Mouse (Mus musculus): ENCODE results near the gene Mrgpre. TPM values are rescaled to one million over a fixed set of nuclear protein-coding genes. Genes with fewer than 3 reads are reported as not detected.

Gene Mrgpre
- polyA plus RNA-seq, 1 experiment from 2014 or later: 1.9 TPM

GRCm38 (mm10) chr7:143752056-143752455, 32.2 kb downstream of the Mrgpre start:
- Histone ChIP-seq H3K4me3 (ENCODE audit: low read depth, low read length) (no peak overlapping the region), H3K27ac (ENCODE audit: low read depth) (no peak overlapping the region), H3K9ac (no peak overlapping the region), H3K36me3 (ENCODE audit: insufficient read depth) (no peaks in the 10 kb centered on the region), H3K4me1 (ENCODE audit: insufficient read depth) (no peaks in the 10 kb centered on the region), H3K9me3 (ENCODE audit: low read depth, low read length) (no peaks in the 10 kb centered on the region), H3K4me2 (no peak overlapping the region), H3K27me3 (ENCODE audit: insufficient read depth, low read length) (0 out of 2 replicates have a peak, but pooled peaks cover 8% of the 10 kb centered on the region)
- 44% methylated on average over 4 of the region's 4 CpGs for WGBS
- DNase-seq (no peak), ATAC-seq (ENCODE audit: insufficient read depth) (no peak)
- no peak for TF ChIP-seq CTCF (IDR thresholded peaks at IDR 0.05; ENCODE audit: low read depth)

- DNase-seq (no peak), ATAC-seq (ENCODE audit: insufficient read depth) (no peak)
- H3K27me3 ChIP-seq (ENCODE audit: insufficient read depth, low read length): 0 out of 2 replicates have a peak, but pooled peaks cover 8% of the 10 kb centered on the region
- no peaks in the 10 kb centered on the region for H3K9me3 ChIP-seq (ENCODE audit: low read depth, low read length)
- TF ChIP-seq CTCF (IDR thresholded peaks at IDR 0.05; ENCODE audit: low read depth): no peak
- H3K36me3 ChIP-seq (ENCODE audit: insufficient read depth): no peaks in the 10 kb centered on the region
- WGBS: 63% methylated on average over 1 of the region's 1 CpGs
- no peak overlapping the region for H3K4me2 ChIP-seq
- no peaks in the 10 kb centered on the region for H3K4me1 ChIP-seq (ENCODE audit: insufficient read depth)
- H3K4me3 ChIP-seq (ENCODE audit: low read depth, low read length): no peak overlapping the region
- no peak overlapping the region for H3K27ac ChIP-seq (ENCODE audit: low read depth)
- H3K9ac ChIP-seq: no peak overlapping the region
Observed at GRCm38 (mm10) chr7:143751380-143751779, 32.9 kb downstream of the Mrgpre start.

DNA sequence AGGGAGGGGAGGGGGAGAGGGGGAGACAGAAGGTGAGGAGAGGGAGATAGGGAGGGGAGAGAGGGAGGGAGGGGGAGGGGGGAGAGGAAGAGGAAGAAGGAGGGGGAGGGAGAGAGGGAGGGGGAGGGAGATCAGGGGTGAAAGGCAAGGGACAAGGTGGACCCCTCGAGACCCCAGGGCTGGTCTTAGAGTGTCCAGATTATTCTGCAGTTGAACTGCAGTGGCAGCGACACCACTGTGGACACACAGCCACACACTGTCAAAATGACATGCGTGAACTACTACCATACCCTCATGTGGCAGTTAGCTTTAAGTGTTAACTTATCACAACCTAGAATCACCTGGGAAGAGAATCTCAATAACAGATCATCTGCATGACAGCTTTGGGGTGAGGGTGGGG, 35.3 kb downstream of the Mrgpre start:
- Histone ChIP-seq H3K27ac (ENCODE audit: low read depth) (no peak overlapping the region), H3K27me3 (ENCODE audit: insufficient read depth, low read length) (no peaks in the 10 kb centered on the region), H3K36me3 (ENCODE audit: insufficient read depth) (no peaks in the 10 kb centered on the region), H3K4me2 (no peak overlapping the region), H3K4me3 (ENCODE audit: low read depth, low read length) (no peak overlapping the region), H3K9me3 (ENCODE audit: low read depth, low read length) (no peaks in the 10 kb centered on the region), H3K9ac (no peak overlapping the region), H3K4me1 (ENCODE audit: insufficient read depth) (no peaks in the 10 kb centered on the region)
- no peak for ATAC-seq (ENCODE audit: insufficient read depth)
- TF ChIP-seq CTCF (IDR thresholded peaks at IDR 0.05; ENCODE audit: low read depth): no peak
- 67% methylated on average over 3 of the region's 3 CpGs for WGBS
- DNase-seq: no peak

DNA sequence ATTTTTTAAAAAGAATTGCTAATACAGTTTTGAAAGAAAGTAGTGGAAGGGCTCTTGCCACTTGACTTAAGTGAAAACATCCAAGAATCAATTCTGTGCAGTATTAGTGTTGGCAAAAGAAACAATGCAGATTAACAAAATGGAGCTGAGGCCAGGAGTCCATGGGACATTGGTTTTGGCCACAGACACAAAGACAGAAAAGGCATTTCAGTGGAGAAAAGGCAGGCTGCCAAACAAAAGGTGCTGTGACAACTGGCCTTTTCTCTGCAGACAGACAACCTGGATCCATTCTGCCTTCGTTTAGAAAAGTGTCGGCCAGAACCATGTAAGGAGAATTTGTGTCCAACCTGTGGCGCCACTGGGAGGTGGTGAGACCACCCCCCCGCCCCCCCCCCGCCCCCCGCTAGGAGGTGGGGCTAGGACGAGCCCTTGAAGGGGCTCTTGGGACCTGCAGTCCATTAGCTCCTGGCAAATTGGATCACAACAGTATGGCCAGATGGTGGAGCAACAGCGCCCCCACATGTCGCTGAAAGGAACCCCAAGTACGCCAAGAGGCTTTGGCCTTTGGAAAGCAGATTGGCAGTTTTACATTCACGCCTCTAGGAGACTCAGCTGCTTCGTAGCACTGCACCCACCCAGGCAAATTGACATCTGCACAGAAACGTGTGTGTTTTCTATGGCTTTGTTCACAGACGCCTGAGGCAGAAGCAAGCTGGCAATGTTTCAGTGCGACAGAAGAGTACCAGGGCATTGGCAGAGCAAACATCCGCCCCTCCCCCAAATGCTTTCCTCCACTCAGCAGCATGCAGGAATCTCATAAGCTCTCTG, 36.0 kb downstream of the Mrgpre start:
- ATAC-seq (ENCODE audit: insufficient read depth): peak; percentile 88
- Histone ChIP-seq H3K4me2 (peak overlapping the region; percentile 52), H3K9me3 (ENCODE audit: low read depth, low read length) (no peaks in the 10 kb centered on the region), H3K27me3 (ENCODE audit: insufficient read depth, low read length) (no peaks in the 10 kb centered on the region), H3K27ac (ENCODE audit: low read depth) (no peak overlapping the region), H3K4me1 (ENCODE audit: insufficient read depth) (no peaks in the 10 kb centered on the region), H3K9ac (peak overlapping the region; percentile 40), H3K36me3 (ENCODE audit: insufficient read depth) (no peaks in the 10 kb centered on the region), H3K4me3 (ENCODE audit: low read depth, low read length) (no peak overlapping the region)
- peak; percentile 96 for DNase-seq
- peak; percentile 96 for TF ChIP-seq CTCF (IDR thresholded peaks at IDR 0.05; ENCODE audit: low read depth)
- WGBS: 1% methylated on average over 16 of the region's 16 CpGs

DNA sequence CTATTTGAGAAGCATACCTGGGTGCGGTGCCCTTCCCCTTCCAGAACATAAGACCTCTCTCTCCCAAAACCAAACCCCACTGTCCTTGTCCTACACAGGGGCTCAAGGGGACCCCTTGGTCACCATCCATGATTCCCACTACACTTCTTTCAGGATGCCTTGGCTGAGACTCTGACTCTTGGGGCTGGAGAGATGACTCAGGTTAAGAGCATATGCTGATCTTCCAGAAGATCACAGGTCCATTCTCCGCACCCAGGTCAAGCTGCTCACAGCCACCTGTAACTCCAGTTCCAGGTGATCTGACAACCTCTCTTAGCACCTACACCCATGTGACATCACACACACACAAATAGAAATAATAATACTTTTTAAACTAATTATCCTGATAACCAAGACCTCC, 43.6 kb downstream of the Mrgpre start:
- ATAC-seq (ENCODE audit: insufficient read depth): peak; percentile 9; the same call in 1 of the 2 replicates
- H3K4me2 ChIP-seq: peak overlapping the region; percentile 92
- peak overlapping the region; percentile 90 for H3K9ac ChIP-seq
- H3K27ac ChIP-seq (ENCODE audit: low read depth): peak overlapping the region; percentile 87; the same call in 1 of the 2 replicates
- H3K4me1 ChIP-seq (ENCODE audit: insufficient read depth): peaks cover 21% of the 10 kb centered on the region
- TF ChIP-seq CTCF (IDR thresholded peaks at IDR 0.05; ENCODE audit: low read depth): no peak
- WGBS: 13% methylated on average over 2 of the region's 2 CpGs
- peak overlapping the region; percentile 76 for H3K4me3 ChIP-seq (ENCODE audit: low read depth, low read length)
- no peaks in the 10 kb centered on the region for H3K9me3 ChIP-seq (ENCODE audit: low read depth, low read length)
- no peak for DNase-seq
- no peaks in the 10 kb centered on the region for H3K27me3 ChIP-seq (ENCODE audit: insufficient read depth, low read length)
- H3K36me3 ChIP-seq (ENCODE audit: insufficient read depth): no peaks in the 10 kb centered on the region

- ATAC-seq (ENCODE audit: insufficient read depth): peak; percentile 95
- Histone ChIP-seq H3K4me3 (ENCODE audit: low read depth, low read length) (peak overlapping the region; percentile 76), H3K9ac (peak overlapping the region; percentile 90), H3K4me1 (ENCODE audit: insufficient read depth) (peaks cover 21% of the 10 kb centered on the region), H3K4me2 (peak overlapping the region; percentile 92), H3K27me3 (ENCODE audit: insufficient read depth, low read length) (no peaks in the 10 kb centered on the region), H3K36me3 (ENCODE audit: insufficient read depth) (no peaks in the 10 kb centered on the region), H3K27ac (ENCODE audit: low read depth) (peak overlapping the region; percentile 87), H3K9me3 (ENCODE audit: low read depth, low read length) (no peaks in the 10 kb centered on the region)
- peak; percentile 93 for DNase-seq
- 2% methylated on average over 38 of the region's 38 CpGs for WGBS
- TF ChIP-seq CTCF (IDR thresholded peaks at IDR 0.05; ENCODE audit: low read depth): no peak
Observed at GRCm38 (mm10) chr7:143739511-143740461, 44.5 kb downstream of the Mrgpre start.

All from lung, embryonic 14.5 days (tissue).